Mouse (Mus musculus): ENCODE measurements around the gene Mlkl. TPM values are rescaled to one million over a fixed set of nuclear protein-coding genes. Genes with fewer than 3 reads are reported as not detected.

Gene Mlkl
- polyA plus RNA-seq (2017; shearing (Covaris generic)), result 4.9 TPM

DNA sequence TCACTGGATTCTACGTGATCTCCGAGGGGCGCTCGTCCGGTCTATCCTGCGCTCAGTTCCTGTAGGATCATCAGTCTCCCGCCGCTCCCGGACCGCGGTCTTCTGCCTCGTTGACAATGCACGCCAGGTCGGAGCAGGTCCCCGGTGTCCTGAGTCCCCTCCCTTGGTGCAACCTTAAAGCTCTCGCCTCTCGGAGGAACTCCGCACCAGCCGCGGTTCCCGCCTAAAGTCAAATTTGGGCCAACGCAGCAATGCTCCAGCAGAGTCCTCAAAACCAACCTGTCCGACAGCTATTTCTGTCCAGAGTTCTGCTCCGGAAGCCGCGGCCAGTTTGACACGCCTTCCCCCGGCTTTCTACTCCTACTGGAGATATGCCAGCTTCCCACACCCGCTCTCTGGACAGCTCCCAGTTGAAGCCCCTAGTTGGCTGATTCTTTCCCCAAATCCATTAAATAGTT, at the start of gene Mlkl:
Mlkl (minus strand) TSS at position 288 of the 458 bp plus-strand sequence.

DNA sequence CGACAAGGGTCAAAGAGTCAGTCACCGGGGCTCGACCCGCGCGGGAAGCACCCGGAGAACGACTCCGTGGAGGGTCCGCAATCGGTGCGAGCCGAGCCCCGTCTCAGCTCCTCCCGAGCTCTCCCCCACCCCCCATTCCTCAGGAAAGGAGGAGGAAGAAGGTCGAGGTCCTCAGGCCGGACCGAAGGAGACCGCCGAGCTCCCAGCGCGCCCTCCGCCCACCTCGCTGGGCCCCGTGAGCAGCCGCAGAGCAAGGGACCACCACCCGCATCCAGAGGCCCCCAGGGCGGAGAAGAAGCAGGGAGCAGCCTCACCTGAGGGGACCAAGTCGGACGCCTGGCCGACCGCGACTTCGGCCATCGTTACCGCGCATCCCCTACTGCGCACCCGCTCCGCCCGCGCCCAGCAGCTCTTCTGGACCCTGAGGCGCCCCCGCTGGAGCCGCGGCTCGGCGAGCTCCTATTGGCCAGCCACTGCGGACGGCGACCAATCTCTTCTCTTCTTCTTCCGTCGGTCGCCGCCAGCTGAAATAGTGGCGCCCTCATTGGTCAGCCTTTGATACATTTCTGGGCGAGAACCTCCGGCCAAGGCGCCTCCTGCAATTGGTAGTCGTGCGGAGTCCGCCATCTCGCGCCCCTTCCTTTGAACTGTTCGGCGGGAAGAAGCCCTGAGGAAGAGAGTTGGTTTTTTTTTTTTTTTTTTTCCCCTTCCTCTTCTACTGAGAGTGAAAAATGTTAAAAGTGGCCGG, 38.0 kb downstream of the Mlkl start, which contains the start of gene Rfwd3:
Rfwd3 (minus strand) TSS at position 402 of the 748 bp plus-strand sequence.

Other genes with a start within 250 kb of the Mlkl start
- gene Clec18a, start 245.8 kb downstream of the Mlkl start, polyA plus RNA-seq (2017; shearing (Covaris generic)), result not detected
- 17.6 TPM for gene Pdpr, start 243.5 kb downstream of the Mlkl start, polyA plus RNA-seq (2017; shearing (Covaris generic))
- gene Glg1, start 79.0 kb downstream of the Mlkl start, polyA plus RNA-seq (2017; shearing (Covaris generic)), result 46.6 TPM
- gene Rfwd3, start 38.0 kb downstream of the Mlkl start, polyA plus RNA-seq (2017; shearing (Covaris generic)), result 61.3 TPM
- gene Fa2h, start 55.6 kb upstream of the Mlkl start, polyA plus RNA-seq (2017; shearing (Covaris generic)), result not detected
- 6.5 TPM for gene Wdr59, start 183.9 kb upstream of the Mlkl start, polyA plus RNA-seq (2017; shearing (Covaris generic))
- gene Znrf1, start 197.9 kb upstream of the Mlkl start, polyA plus RNA-seq (2017; shearing (Covaris generic)), result 21.8 TPM

Data from inflammation-experienced regulatory T-cells, adult 16 weeks (primary cell).